Mouse (Mus musculus) ES-E14 (cell line): Measurements from ENCODE around the gene Bri3bp. TPM values are rescaled to one million over a fixed set of nuclear protein-coding genes. Genes with fewer than 3 reads are reported as not detected.
A peak's percentile ranks its signal among the peaks of the same experiment; 100 is the strongest.

Experiments used
- DNase-seq: peaks from one replicate; pipeline ENCODE4 v3.0.0-alpha.2; 2013; ENCODE audit warnings: low read depth, low spot score
- H3K27ac ChIP-seq: 2 replicates; pipeline ENCODE4 v1.5.1; 2012; ENCODE audit warnings: low read depth, mild to moderate bottlenecking, low read length, moderate library complexity, mixed read lengths; ENCODE audit not compliant: poor library complexity, insufficient read depth, severe bottlenecking
- H3K36me3 ChIP-seq: 2 replicates; pipeline ENCODE4 v1.6.1; 2012; ENCODE audit warnings: mild to moderate bottlenecking, low read length, moderate library complexity, mixed read lengths; ENCODE audit not compliant: control insufficient read depth, poor library complexity, insufficient read depth, severe bottlenecking
- H3K4me1 ChIP-seq, 2 experiments: fragments of 150-350 bp in 1 of 2; sonication (generic) in 1 of 2; 2 replicates each; pipeline ENCODE4 v1.6.1; 2012; ENCODE audit warnings: low read length in 2 of 2, mild to moderate bottlenecking in 1 of 2, mixed read lengths in 1 of 2; ENCODE audit not compliant: control insufficient read depth in 2 of 2, insufficient read depth in 2 of 2, poor library complexity in 1 of 2
- H3K4me3 ChIP-seq, 2 experiments: fragments of 150-350 bp in 1 of 2; sonication (generic) in 1 of 2; 2 replicates each; pipeline ENCODE4 v1.5.1; 2012; ENCODE audit warnings: low read length in 2 of 2, low read depth in 1 of 2, mild to moderate bottlenecking in 1 of 2, mixed read lengths in 1 of 2; ENCODE audit not compliant: insufficient read depth in 1 of 2, poor library complexity in 1 of 2, severe bottlenecking in 1 of 2
- H3K9ac ChIP-seq: 2 replicates; pipeline ENCODE4 v1.6.1; 2012; ENCODE audit warnings: low read depth, mild to moderate bottlenecking, low read length, mixed read lengths; ENCODE audit not compliant: poor library complexity, insufficient read depth, severe bottlenecking
- H3K9me3 ChIP-seq: fragments of 150-350 bp; sonication (generic); 2 replicates; pipeline ENCODE4 v1.6.1; 2012; ENCODE audit warnings: low read depth, mild to moderate bottlenecking, low read length; ENCODE audit not compliant: control insufficient read depth, insufficient read depth
- CHD2 ChIP-seq: IDR thresholded peaks from 2 replicates; pipeline ENCODE4 v1.6.1; 2014; ENCODE audit warnings: mild to moderate bottlenecking, low read depth, low read length, inconsistent platforms
- HCFC1 ChIP-seq: IDR thresholded peaks from 2 replicates; pipeline ENCODE4 v1.6.1; 2012; ENCODE audit warnings: low read length, inconsistent platforms, borderline replicate concordance; ENCODE audit not compliant: insufficient read depth
- MAFK ChIP-seq: IDR thresholded peaks from 2 replicates; pipeline ENCODE4 v1.6.1; 2014; ENCODE audit warnings: mild to moderate bottlenecking, low read depth, low read length, inconsistent platforms; ENCODE audit not compliant: insufficient read depth
- ZC3H11A ChIP-seq: IDR thresholded peaks from 2 replicates; pipeline ENCODE4 v1.6.1; 2012; ENCODE audit warnings: low read depth, mild to moderate bottlenecking, inconsistent platforms, low read length, borderline replicate concordance
- ZNF384 ChIP-seq: IDR thresholded peaks from 2 replicates; pipeline ENCODE4 v1.6.1; 2012; ENCODE audit warnings: low read depth, low read length, inconsistent platforms
- in situ Hi-C, 2 experiments: fragments of 600-800 bp; cut with MboI; formaldehyde crosslinking; loops; one replicate each; pipeline ENCODE4 v1.15.1; 2025; ENCODE audit warnings: low sequenced_read_pairs in 2 of 2, inconsistent platforms in 1 of 2; ENCODE audit not compliant: unreplicated experiment in 2 of 2
- total RNA-seq: library from RNA; depleted of rRNA; stranded (reverse); fragments of 300-350 nt; gene quantifications from 2 replicates; pipeline ENCODE4 v1.2.3, GENCODE M21; 2012

Gene Bri3bp
- total RNA-seq, 1 experiment: 52.7 TPM

GRCm38 (mm10) chr5:125392977-125393621, 48.3 kb upstream of the Bri3bp start:
- H3K9me3 ChIP-seq: no peaks in the 10 kb centered on the region
- peak overlapping the region; percentile 75 for H3K9ac ChIP-seq
- peaks cover 10% of the 10 kb centered on the region for H3K36me3 ChIP-seq
- H3K4me3 ChIP-seq: peak overlapping the region; percentile 31 to 44; a peak in 3 of 4 replicates
- DNase-seq: peak; percentile 96
- in situ Hi-C loops: no loop called here
- TF ChIP-seq ZC3H11A: no peak
- peak; percentile 56 for TF ChIP-seq MAFK
- peak; percentile 68 for TF ChIP-seq CHD2
- TF ChIP-seq ZNF384: no peak
- TF ChIP-seq HCFC1: no peak
- H3K27ac ChIP-seq: peak overlapping the region; percentile 98
- H3K4me1 ChIP-seq: peaks cover 3 to 7% of the 10 kb centered on the region in 2 experiments; a peak in 2 of 4 replicates

GRCm38 (mm10) chr5:125393622-125394603, 47.5 kb upstream of the Bri3bp start:
- peak; percentile 87 for TF ChIP-seq ZNF384
- no peak; the same call in 1 of the 2 replicates for TF ChIP-seq CHD2
- 0 out of 2 replicates have a peak, but pooled peaks have one; percentile 9 for TF ChIP-seq MAFK
- TF ChIP-seq ZC3H11A: no peak
- no peak for TF ChIP-seq HCFC1
- Histone ChIP-seq H3K9me3 (no peaks in the 10 kb centered on the region), H3K4me3 (peak overlapping the region; percentile 31 to 44; a peak in 3 of 4 replicates), H3K36me3 (peaks cover 2% of the 10 kb centered on the region; the same call in 1 of the 2 replicates), H3K9ac (peak overlapping the region; percentile 75), H3K27ac (peak overlapping the region; percentile 98), H3K4me1 (peaks cover 3 to 7% of the 10 kb centered on the region in 2 experiments; a peak in 2 of 4 replicates)
- in situ Hi-C loops: no loop called here
- peak; percentile 79 for DNase-seq

GRCm38 (mm10) chr5:125395008-125395407, 46.4 kb upstream of the Bri3bp start:
- DNase-seq: no peak
- Histone ChIP-seq H3K9me3 (no peaks in the 10 kb centered on the region), H3K27ac (peak overlapping the region; percentile 98), H3K4me3 (0 out of 4 replicates have a peak overlapping the region, but pooled peaks have one; percentile 11 to 19), H3K4me1 (peaks cover 3 to 7% of the 10 kb centered on the region in 2 experiments; a peak in 2 of 4 replicates), H3K36me3 (no peaks in the 10 kb centered on the region), H3K9ac (peak overlapping the region; percentile 46; the same call in 1 of the 2 replicates)
- in situ Hi-C loops: no loop called here
- TF ChIP-seq ZC3H11A (no peak), MAFK (no peak), ZNF384 (no peak), CHD2 (no peak), HCFC1 (no peak)

- H3K4me1 ChIP-seq: peaks cover 0 to 12% of the 10 kb centered on the region in 2 experiments; a peak in 1 of 4 replicates
- no peak overlapping the region for H3K9ac ChIP-seq
- H3K4me3 ChIP-seq: no peak overlapping the region
- 0 out of 2 replicates have a peak overlapping the region, but pooled peaks have one; percentile 5 for H3K27ac ChIP-seq
- no peaks in the 10 kb centered on the region for H3K36me3 ChIP-seq
- in situ Hi-C loops: no loop called here
- no peak for DNase-seq
- H3K9me3 ChIP-seq: no peaks in the 10 kb centered on the region
- TF ChIP-seq MAFK: no peak
- peak; percentile 84 for TF ChIP-seq ZNF384
Measured at GRCm38 (mm10) chr5:125400903-125401302, 40.5 kb upstream of the Bri3bp start.
